Mouse (Mus musculus): Measurements from ENCODE around the gene Agfg1.

Agfg1 gene

GRCm38 (mm10) chr1:82825256-82825655 is 14.0 kb upstream of the Agfg1 start:
- DNase-seq (ENCODE audit: low spot score) = no peak

GRCm38 (mm10) chr1:82825783-82826182 is 13.5 kb upstream of the Agfg1 start:
- DNase-seq (ENCODE audit: low spot score) = no peak

GRCm38 (mm10) chr1:82826911-82827310 is 12.4 kb upstream of the Agfg1 start:
- DNase-seq (ENCODE audit: low spot score) = no peak

DNA sequence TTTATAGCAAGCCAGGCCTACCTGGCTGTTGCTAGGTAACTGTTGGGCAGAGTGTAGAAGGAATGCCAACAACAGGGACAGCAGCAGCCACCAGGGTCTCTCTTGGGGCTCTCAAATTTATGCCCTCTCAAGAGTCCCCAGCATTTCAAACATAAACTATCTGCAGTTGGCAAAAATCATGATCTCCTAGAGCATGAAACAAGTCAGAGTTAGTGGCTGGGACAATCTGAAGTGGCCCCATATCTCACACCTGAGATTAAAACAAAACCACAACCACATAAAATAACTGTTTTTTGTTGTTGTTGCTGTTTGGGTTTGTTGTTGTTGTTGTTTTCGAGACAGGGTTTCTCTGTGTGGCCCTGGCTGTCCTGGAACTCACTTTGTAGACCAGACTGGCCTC is 8.5 kb upstream of the Agfg1 start:
- no peak for DNase-seq (ENCODE audit: low spot score)

- no peak for DNase-seq (ENCODE audit: low spot score)
Observed at GRCm38 (mm10) chr1:82831547-82832240, 7.6 kb upstream of the Agfg1 start.

- DNase-seq (ENCODE audit: low spot score) = peak; percentile 74
Observed at GRCm38 (mm10) chr1:82832495-82833021, 6.7 kb upstream of the Agfg1 start.

DNA sequence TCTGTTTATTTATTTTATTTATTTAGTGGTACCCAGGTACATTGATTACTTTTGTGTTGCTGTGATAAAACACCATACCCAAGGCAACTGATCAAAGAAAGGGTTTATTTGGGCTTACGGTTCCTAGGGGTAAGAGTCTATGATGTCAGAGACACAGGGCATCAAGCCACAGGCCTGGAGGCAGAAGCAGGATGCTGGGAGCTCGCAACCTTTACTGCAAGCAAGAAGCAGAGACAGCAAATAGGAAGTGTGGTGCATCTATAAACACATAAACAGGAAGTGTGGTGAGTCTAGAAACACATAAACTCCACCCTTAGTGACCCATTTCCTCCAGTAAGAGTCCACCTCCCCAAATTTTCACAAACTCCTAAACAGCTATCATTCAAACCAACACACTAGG is 5.8 kb upstream of the Agfg1 start:
- peak; percentile 59 for DNase-seq (ENCODE audit: low spot score)

GRCm38 (mm10) chr1:82834572-82834971 is 4.7 kb upstream of the Agfg1 start:
- DNase-seq (ENCODE audit: low spot score) = no peak

DNA sequence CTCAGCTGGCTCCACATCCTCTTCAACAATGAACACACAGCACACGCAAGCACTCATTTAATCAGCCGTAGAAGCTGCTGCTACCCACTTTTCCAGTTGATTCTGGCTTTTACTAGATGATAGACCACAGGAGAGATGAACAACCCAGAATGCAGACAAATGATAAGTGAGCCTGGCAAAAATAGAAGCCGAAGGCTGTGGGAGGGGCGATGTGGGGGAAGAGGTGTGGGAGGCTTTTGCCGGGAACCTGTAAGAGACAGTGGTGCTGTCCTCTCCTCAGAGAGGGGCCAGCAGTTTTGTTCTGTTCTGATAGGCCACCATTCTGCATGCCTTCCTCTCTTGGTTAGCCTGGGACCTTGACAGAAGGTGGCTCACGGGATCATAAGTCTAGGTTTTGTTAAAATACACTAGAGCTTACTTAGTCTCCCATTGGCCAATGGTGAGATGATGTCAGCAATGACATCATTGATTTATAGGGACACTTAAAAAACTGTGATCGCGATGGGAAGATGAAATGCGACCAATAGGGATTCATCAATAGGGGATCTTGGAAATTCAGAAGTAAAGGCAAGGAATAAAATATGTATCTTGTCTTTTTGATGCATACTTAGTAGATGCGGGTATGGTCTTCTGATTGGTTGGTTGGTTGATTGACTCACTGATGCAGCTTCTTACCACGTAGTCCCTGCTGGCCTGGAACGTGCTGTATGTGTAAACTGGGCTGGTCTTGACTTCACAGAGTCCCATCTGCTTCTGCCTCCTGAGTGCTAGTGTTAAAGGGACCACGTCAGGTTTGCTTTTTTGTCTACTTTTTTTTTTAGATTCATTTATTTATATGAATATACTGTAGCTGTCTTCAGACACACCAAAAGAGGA is 2.7 kb upstream of the Agfg1 start:
- no peak for DNase-seq (ENCODE audit: low spot score)

- DNase-seq (ENCODE audit: low spot score) = no peak
Observed at GRCm38 (mm10) chr1:82837579-82837978, 1.7 kb upstream of the Agfg1 start.

DNA sequence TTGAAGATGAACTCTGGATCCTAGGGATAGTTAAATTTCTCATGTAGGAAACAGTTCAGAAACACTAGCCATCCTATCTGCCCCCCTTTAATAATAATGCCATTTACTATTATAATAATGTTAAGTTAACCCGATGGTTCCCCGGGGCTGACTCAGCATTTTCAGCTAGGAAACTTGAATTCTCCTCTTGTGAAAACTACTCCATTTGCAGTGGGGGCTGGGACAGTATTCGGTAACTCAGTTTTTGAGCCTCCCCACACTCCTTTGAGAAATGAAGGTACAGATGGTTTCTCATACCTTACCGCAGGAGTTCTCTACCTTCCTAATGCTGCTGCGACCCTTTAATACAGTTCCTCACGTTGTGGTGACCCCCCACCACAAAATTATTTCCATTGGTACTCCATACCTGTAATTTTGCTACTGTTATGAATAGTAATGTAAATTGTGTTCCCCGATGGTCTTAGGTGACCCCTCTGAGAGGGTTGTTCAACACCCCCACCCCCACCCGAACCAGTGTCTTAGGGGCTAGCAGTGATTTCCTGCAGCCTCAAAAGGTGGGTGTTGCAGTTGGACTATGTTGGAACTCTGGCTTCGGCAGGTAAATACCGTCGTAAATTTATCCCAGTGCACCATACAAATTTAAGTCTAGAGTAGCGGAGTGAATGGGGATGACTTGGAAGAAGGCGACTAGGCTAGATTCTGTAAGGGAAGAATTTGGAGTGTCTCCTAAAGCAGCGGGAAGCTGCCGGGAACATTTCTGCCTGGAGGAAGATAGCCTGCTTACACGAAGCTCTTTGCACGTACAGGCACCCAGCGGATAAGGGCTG is 601 bp upstream of the Agfg1 start:
- DNase-seq (ENCODE audit: low spot score) = no peak

- DNase-seq (ENCODE audit: low spot score) = no peak
Observed at GRCm38 (mm10) chr1:82839614-82840421, 535 bp downstream of the Agfg1 start.

- no peak for DNase-seq (ENCODE audit: low spot score)
Observed at GRCm38 (mm10) chr1:82855729-82856128, 16.4 kb downstream of the Agfg1 start.

- no peak for DNase-seq (ENCODE audit: low spot score)
Observed at GRCm38 (mm10) chr1:82858236-82858635, 19.0 kb downstream of the Agfg1 start.

DNA sequence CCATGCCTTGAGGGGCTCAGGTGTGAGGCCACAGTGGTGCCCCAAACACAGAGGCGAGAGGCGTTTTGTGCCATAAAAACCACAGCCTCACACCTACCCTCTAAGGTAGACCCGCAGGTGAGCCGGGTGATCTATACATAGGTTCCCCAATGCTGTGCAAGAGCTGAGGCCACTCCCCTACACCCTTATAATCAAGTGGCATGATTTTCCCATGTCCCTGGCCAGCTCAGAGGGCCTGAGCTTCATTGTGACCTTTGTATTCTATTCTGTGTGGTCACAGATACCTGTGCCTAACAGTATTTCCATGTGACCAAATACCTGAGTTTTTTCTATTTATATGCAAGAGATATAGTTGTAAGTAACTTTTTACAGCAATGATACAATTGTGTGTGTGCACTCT is 21.1 kb downstream of the Agfg1 start:
- DNase-seq (ENCODE audit: low spot score) = no peak

DNA sequence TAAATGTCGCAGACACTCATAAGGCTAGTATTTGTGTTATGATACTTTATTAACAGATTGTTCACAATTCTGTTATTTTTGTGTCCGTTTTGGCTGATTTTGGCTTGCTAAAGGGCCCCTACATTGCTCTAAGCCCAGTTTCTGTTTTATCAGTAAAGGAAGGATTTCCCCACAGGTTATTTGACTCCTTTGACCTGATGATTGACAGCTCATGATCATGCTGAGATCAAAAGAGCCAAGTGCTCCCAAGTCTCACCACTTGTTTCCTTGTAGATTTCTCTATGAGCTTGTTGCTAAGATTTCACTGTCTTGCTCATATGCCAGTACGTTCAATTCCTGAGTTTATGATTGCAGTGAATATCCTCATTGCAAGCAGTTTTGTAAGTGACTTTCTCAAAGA is 30.9 kb downstream of the Agfg1 start:
- DNase-seq (ENCODE audit: low spot score) = no peak

GRCm38 (mm10) chr1:82879172-82879571 is 39.9 kb downstream of the Agfg1 start:
- no peak for DNase-seq (ENCODE audit: low spot score)

DNA sequence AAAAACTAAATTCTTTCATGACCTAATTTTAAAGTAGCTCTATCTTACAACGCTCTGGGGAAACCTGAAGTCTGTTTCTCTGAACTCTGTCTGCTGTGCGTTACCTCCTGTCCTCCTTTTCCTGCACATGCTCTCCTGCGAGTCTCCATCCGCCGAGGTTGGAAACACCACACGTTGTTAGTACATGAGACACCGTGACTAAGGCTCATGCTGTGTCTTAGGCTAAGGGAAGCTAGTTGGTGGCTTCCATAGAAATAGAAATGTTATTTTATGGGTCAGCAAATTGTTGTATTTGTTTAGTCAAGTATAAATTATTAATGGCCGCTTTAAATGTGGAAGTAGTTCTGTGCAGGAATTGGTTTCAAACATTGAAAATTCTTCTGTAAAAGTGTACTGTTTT is 40.9 kb downstream of the Agfg1 start:
- no peak for DNase-seq (ENCODE audit: low spot score)

DNA sequence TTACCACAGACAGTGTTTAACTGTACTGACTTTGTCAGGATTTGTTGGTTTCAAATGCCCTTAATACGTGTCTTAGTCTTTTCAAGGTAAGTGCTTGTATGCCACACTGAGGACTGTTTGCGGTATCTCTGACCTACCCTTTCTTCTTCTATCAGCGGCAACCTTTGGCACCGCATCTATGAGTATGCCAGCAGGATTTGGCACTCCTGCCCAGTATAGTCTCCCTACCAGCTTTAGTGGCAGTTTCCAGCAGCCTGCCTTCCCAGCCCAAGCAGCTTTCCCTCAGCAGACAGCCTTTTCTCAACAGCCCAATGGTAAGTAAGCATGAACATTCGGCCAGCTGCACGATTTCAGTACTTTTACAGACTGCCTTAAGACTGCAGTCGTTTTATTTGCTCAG is 54.0 kb downstream of the Agfg1 start:
- no peak for DNase-seq (ENCODE audit: low spot score)

- peak; percentile 55 for DNase-seq (ENCODE audit: low spot score)
Observed at GRCm38 (mm10) chr1:82900567-82900966, 61.3 kb downstream of the Agfg1 start.

- DNase-seq (ENCODE audit: low spot score) = no peak
Observed at GRCm38 (mm10) chr1:82901201-82901600, 61.9 kb downstream of the Agfg1 start.

Data from T-cell, adult 2 months (primary cell).